Mouse (Mus musculus) limb, embryonic 15.5 days (tissue): ENCODE data around the gene Ttc28. TPM values are rescaled to one million over a fixed set of nuclear protein-coding genes. Genes with fewer than 3 reads are reported as not detected.

Experiments
- ATAC-seq: fragments of 200-750 bp; cut with Nextera tagmentation; 2 replicates; pipeline ENCODE4 v1.8.0; 2017; ENCODE audit warnings: low read depth, moderate TSS enrichment; ENCODE audit not compliant: insufficient number of reproducible peaks, low FRiP score, low TSS enrichment
- H3K27ac ChIP-seq: fragments of 300-500 bp; sonication (generic); 2 replicates; pipeline ENCODE4 v1.5.1; 2015; ENCODE audit warnings: moderate library complexity, mild to moderate bottlenecking, inconsistent platforms
- H3K27me3 ChIP-seq: fragments of 300-500 bp; sonication (generic); 2 replicates; pipeline ENCODE4 v1.6.1; 2015; ENCODE audit warnings: inconsistent platforms
- H3K36me3 ChIP-seq: fragments of 300-500 bp; sonication (generic); 2 replicates; pipeline ENCODE4 v1.6.1; 2015; ENCODE audit warnings: inconsistent platforms
- H3K4me1 ChIP-seq: fragments of 300-500 bp; sonication (generic); 2 replicates; pipeline ENCODE4 v1.6.1; 2015; ENCODE audit warnings: inconsistent platforms
- H3K4me2 ChIP-seq: fragments of 300-500 bp; sonication (generic); 2 replicates; pipeline ENCODE4 v1.6.1; 2015; ENCODE audit warnings: mild to moderate bottlenecking, inconsistent platforms
- H3K4me3 ChIP-seq: fragments of 300-500 bp; sonication (generic); 2 replicates; pipeline ENCODE4 v1.5.1; 2015; ENCODE audit warnings: mild to moderate bottlenecking, inconsistent platforms
- H3K9ac ChIP-seq: fragments of 300-500 bp; sonication (generic); 2 replicates; pipeline ENCODE4 v1.6.1; 2015; ENCODE audit warnings: inconsistent platforms
- H3K9me3 ChIP-seq: fragments of 300-500 bp; sonication (generic); 2 replicates; pipeline ENCODE4 v1.6.1; 2016; ENCODE audit warnings: inconsistent platforms
- WGBS: fragments of 180-500 bp; shearing (Covaris S2); methylation state at CpG from one replicate; pipeline ENCODE4 v1.1.7; 2015; 5-methylcytosine and 5-hydroxymethylcytosine counted together
- polyA plus RNA-seq: library from polyadenylated mRNA; unstranded; fragments of >200 nt; fragmentation: Nextera tagmentation; extraction: Ambion mirVana; gene quantifications from 2 replicates; pipeline ENCODE4 v1.2.1, GENCODE M21; 2015

Ttc28 gene
- polyA plus RNA-seq, 1 experiment from 2014 or later = 14.7 TPM

- Histone ChIP-seq H3K4me2 (no peak overlapping the region), H3K4me3 (no peak overlapping the region), H3K36me3 (no peaks in the 10 kb centered on the region), H3K27ac (no peak overlapping the region), H3K9me3 (no peaks in the 10 kb centered on the region), H3K27me3 (no peaks in the 10 kb centered on the region), H3K4me1 (peaks cover 38% of the 10 kb centered on the region), H3K9ac (no peak overlapping the region)
- ATAC-seq = no peak
- 80% methylated on average over 5 of the region's 5 CpGs for WGBS
Measured at GRCm38 (mm10) chr5:111041952-111042351, 162.3 kb downstream of the Ttc28 start.

DNA sequence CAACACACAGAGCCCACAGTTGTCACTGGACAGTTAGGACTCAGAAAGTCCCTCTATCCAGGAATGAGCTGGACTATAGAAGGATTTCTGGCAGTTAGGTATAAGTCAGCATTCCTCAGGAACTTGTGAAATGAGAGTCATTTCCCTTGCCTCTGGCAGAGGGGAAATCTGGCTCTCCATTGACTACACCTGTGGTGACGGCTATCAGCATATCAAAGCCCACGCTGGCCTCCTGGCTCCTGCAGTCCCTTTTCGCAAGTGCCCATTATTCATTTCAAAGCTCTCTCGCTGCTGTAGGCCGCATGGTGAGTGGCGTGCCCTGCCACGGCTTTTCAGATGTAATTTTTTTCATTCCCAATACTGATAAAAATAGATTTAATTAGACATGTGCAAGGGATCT, 164.6 kb downstream of the Ttc28 start:
- Histone ChIP-seq H3K9ac (no peak overlapping the region), H3K4me1 (peaks cover 57% of the 10 kb centered on the region), H3K4me3 (no peak overlapping the region), H3K4me2 (no peak overlapping the region), H3K27me3 (no peaks in the 10 kb centered on the region), H3K27ac (no peak overlapping the region), H3K36me3 (no peaks in the 10 kb centered on the region), H3K9me3 (no peaks in the 10 kb centered on the region)
- ATAC-seq = no peak
- 33% methylated on average over 7 of the region's 7 CpGs for WGBS

GRCm38 (mm10) chr5:111046359-111046758, 166.8 kb downstream of the Ttc28 start:
- no peaks in the 10 kb centered on the region for H3K27me3 ChIP-seq
- no peaks in the 10 kb centered on the region for H3K36me3 ChIP-seq
- H3K4me1 ChIP-seq = peaks cover 60% of the 10 kb centered on the region
- no peaks in the 10 kb centered on the region for H3K9me3 ChIP-seq
- H3K27ac ChIP-seq = no peak overlapping the region
- WGBS = 84% methylated on average over 6 of the region's 6 CpGs
- no peak for ATAC-seq
- H3K4me3 ChIP-seq = no peak overlapping the region
- no peak overlapping the region for H3K9ac ChIP-seq
- H3K4me2 ChIP-seq = no peak overlapping the region

GRCm38 (mm10) chr5:111046841-111047476, 167.4 kb downstream of the Ttc28 start:
- Histone ChIP-seq H3K27me3 (no peaks in the 10 kb centered on the region), H3K4me3 (no peak overlapping the region), H3K9ac (no peak overlapping the region), H3K4me1 (peaks cover 60% of the 10 kb centered on the region), H3K9me3 (no peaks in the 10 kb centered on the region), H3K36me3 (no peaks in the 10 kb centered on the region), H3K27ac (peak overlapping the region; percentile 17; the same call in 1 of the 2 replicates), H3K4me2 (0 out of 2 replicates have a peak overlapping the region, but pooled peaks have one; percentile 2)
- no peak for ATAC-seq
- 38% methylated on average over 14 of the region's 14 CpGs for WGBS

GRCm38 (mm10) chr5:111048036-111048435, 168.4 kb downstream of the Ttc28 start:
- Histone ChIP-seq H3K4me2 (no peak overlapping the region), H3K9ac (no peak overlapping the region), H3K36me3 (no peaks in the 10 kb centered on the region), H3K4me3 (no peak overlapping the region), H3K4me1 (peaks cover 60% of the 10 kb centered on the region), H3K27ac (no peak overlapping the region), H3K9me3 (no peaks in the 10 kb centered on the region), H3K27me3 (no peaks in the 10 kb centered on the region)
- no peak for ATAC-seq
- 66% methylated on average over 5 of the region's 5 CpGs for WGBS

- no peak overlapping the region for H3K4me3 ChIP-seq
- no peaks in the 10 kb centered on the region for H3K9me3 ChIP-seq
- WGBS = 73% methylated on average over 4 of the region's 4 CpGs
- H3K9ac ChIP-seq = no peak overlapping the region
- no peaks in the 10 kb centered on the region for H3K27me3 ChIP-seq
- no peak overlapping the region for H3K27ac ChIP-seq
- H3K36me3 ChIP-seq = no peaks in the 10 kb centered on the region
- H3K4me1 ChIP-seq = peaks cover 57% of the 10 kb centered on the region
- no peak overlapping the region for H3K4me2 ChIP-seq
- no peak for ATAC-seq
Measured at GRCm38 (mm10) chr5:111049584-111049983, 170.0 kb downstream of the Ttc28 start.

GRCm38 (mm10) chr5:111050135-111050534, 170.5 kb downstream of the Ttc28 start:
- 54% methylated on average over 9 of the region's 9 CpGs for WGBS
- H3K9ac ChIP-seq = no peak overlapping the region
- no peaks in the 10 kb centered on the region for H3K9me3 ChIP-seq
- H3K4me1 ChIP-seq = peaks cover 58% of the 10 kb centered on the region
- no peaks in the 10 kb centered on the region for H3K27me3 ChIP-seq
- no peak for ATAC-seq
- H3K36me3 ChIP-seq = no peaks in the 10 kb centered on the region
- H3K27ac ChIP-seq = peak overlapping the region; percentile 38; the same call in 1 of the 2 replicates
- no peak overlapping the region for H3K4me2 ChIP-seq
- no peak overlapping the region for H3K4me3 ChIP-seq

- 75% methylated on average over 9 of the region's 9 CpGs for WGBS
- H3K9me3 ChIP-seq = no peaks in the 10 kb centered on the region
Measured at GRCm38 (mm10) chr5:111054380-111054779, 174.8 kb downstream of the Ttc28 start.

DNA sequence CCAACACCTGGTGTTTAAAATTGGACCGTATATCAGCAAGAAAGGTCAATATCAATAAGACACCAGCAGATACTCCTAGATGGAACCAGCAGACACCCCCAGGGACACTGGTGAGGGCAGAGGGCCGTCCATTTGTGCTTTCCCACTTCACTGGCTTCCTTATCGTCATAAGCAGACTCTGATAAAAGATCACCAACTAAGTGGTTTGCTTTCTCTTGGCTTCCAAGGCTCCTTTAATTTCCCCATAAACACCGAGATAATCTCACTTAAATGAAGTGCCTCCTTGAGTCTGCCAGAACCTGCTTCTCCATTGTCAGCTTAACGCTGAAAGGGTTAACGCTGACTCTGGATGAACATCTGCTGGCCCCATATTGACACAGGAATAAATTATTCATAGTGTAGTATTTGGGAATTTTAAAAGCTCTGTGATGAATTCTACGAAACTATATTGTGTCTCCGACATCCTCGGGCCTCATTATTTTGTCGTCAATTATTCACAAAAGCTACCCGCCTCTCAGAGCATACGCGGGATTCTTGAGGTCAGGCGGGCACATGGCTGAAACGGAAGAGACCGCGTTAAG, 175.3 kb downstream of the Ttc28 start:
- peaks cover 58% of the 10 kb centered on the region for H3K4me1 ChIP-seq
- WGBS = 50% methylated on average over 17 of the region's 17 CpGs
- H3K9ac ChIP-seq = no peak overlapping the region
- H3K27ac ChIP-seq = peak overlapping the region; percentile 47
- no peak overlapping the region for H3K4me3 ChIP-seq
- no peak overlapping the region for H3K4me2 ChIP-seq
- H3K36me3 ChIP-seq = no peaks in the 10 kb centered on the region
- H3K9me3 ChIP-seq = no peaks in the 10 kb centered on the region
- H3K27me3 ChIP-seq = no peaks in the 10 kb centered on the region
- no peak for ATAC-seq

More at GRCm38 (mm10) chr5:111054380-111054779, 174.8 kb downstream of the Ttc28 start:
- ATAC-seq = no peak
- H3K27me3 ChIP-seq = no peaks in the 10 kb centered on the region
- no peak overlapping the region for H3K27ac ChIP-seq
- peaks cover 55% of the 10 kb centered on the region for H3K4me1 ChIP-seq
- no peak overlapping the region for H3K9ac ChIP-seq
- no peak overlapping the region for H3K4me2 ChIP-seq
- H3K36me3 ChIP-seq = no peaks in the 10 kb centered on the region
- no peak overlapping the region for H3K4me3 ChIP-seq

GRCm38 (mm10) chr5:111055507-111055906, 175.9 kb downstream of the Ttc28 start:
- no peaks in the 10 kb centered on the region for H3K36me3 ChIP-seq
- peak overlapping the region; percentile 47 for H3K27ac ChIP-seq
- no peak overlapping the region for H3K9ac ChIP-seq
- no peaks in the 10 kb centered on the region for H3K9me3 ChIP-seq
- no peak for ATAC-seq
- 32% methylated on average over 8 of the region's 8 CpGs for WGBS
- peaks cover 58% of the 10 kb centered on the region for H3K4me1 ChIP-seq
- H3K27me3 ChIP-seq = no peaks in the 10 kb centered on the region
- H3K4me3 ChIP-seq = no peak overlapping the region
- no peak overlapping the region for H3K4me2 ChIP-seq

DNA sequence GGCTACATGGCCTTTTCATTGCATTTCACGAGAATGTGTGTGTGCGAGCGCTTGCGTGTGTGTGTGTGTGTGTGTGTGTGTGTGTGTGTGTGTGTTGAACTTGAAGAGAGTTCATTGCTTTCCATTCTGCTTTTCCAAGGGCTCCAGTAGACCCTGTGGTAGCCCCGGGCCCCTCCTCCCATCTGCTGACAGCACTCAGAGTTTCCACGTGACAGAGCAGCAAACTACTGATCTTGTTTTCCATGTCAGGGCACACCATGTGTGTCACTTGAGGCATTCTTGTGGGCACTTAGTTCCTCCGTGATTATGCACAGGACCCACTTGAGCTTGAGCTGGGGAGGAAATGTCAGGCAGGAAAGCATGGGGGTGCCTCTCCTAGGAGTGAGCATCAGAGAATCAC, 177.5 kb downstream of the Ttc28 start:
- no peak overlapping the region for H3K4me3 ChIP-seq
- H3K9ac ChIP-seq = no peak overlapping the region
- no peaks in the 10 kb centered on the region for H3K36me3 ChIP-seq
- peaks cover 58% of the 10 kb centered on the region for H3K4me1 ChIP-seq
- WGBS = 53% methylated on average over 7 of the region's 7 CpGs
- H3K4me2 ChIP-seq = no peak overlapping the region
- no peaks in the 10 kb centered on the region for H3K9me3 ChIP-seq
- no peak for ATAC-seq
- no peaks in the 10 kb centered on the region for H3K27me3 ChIP-seq
- H3K27ac ChIP-seq = no peak overlapping the region

GRCm38 (mm10) chr5:111058401-111059139, 179.0 kb downstream of the Ttc28 start:
- 66% methylated on average over 22 of the region's 22 CpGs for WGBS
- no peaks in the 10 kb centered on the region for H3K36me3 ChIP-seq
- peak overlapping the region; percentile 22 for H3K27ac ChIP-seq
- H3K4me2 ChIP-seq = no peak overlapping the region
- no peak overlapping the region for H3K9ac ChIP-seq
- H3K9me3 ChIP-seq = no peaks in the 10 kb centered on the region
- H3K27me3 ChIP-seq = no peaks in the 10 kb centered on the region
- ATAC-seq = no peak
- H3K4me1 ChIP-seq = peaks cover 54% of the 10 kb centered on the region
- H3K4me3 ChIP-seq = no peak overlapping the region
